Comparison of ENCODE assay signal across 8 mouse cellular contexts in genomic region chrX:60892098-60892800, GRCm38 (mm10). TPM values are rescaled to one million over a fixed set of nuclear protein-coding genes. Genes with fewer than 3 reads are reported as not detected.
DNase-seq lines count a peak whose midpoint lies in the region; ATAC-seq and TF ChIP-seq lines count a peak whose summit lies in the region.

No protein-coding gene starts in this region.

- H3K36me3 ChIP-seq in embryonic facial prominence, embryonic 15.5 days: no peaks in the 10 kb centered on the region
- H3K36me3 ChIP-seq in neural tube, embryonic 11.5 days (ENCODE audit: control insufficient read depth, insufficient read depth, low read length): no peaks in the 10 kb centered on the region
- no peaks in the 10 kb centered on the region for H3K36me3 ChIP-seq in thymus, adult 2 months (ENCODE audit: control insufficient read depth, insufficient read depth, low read length)

- TF ChIP-seq CTCF in lung, adult 2 months (IDR thresholded peaks at IDR 0.05; ENCODE audit: insufficient read depth, low read length): no peak
- TF ChIP-seq CTCF in thymus, adult 2 months (IDR thresholded peaks at IDR 0.05; ENCODE audit: borderline replicate concordance, control insufficient read depth, extremely low read depth, insufficient read depth, low read length, poor library complexity): no peak

- no peak overlapping the region for H3K27ac ChIP-seq in embryonic facial prominence, embryonic 15.5 days (replicated peaks)
- no peak overlapping the region for H3K27ac ChIP-seq in neural tube, embryonic 11.5 days (ENCODE audit: low read depth, low read length)
- no peak overlapping the region for H3K27ac ChIP-seq in thymus, adult 2 months (ENCODE audit: control insufficient read depth, insufficient read depth, low read length)

- H3K4me2 ChIP-seq in embryonic facial prominence, embryonic 15.5 days (replicated peaks): peak overlapping the region; percentile 70
- peak overlapping the region; percentile 52 for H3K4me2 ChIP-seq in neural tube, embryonic 11.5 days (ENCODE audit: low read depth)

- H3K4me1 ChIP-seq in lung, adult 2 months (ENCODE audit: control insufficient read depth, insufficient read depth, low read length): no peaks in the 10 kb centered on the region
- H3K4me1 ChIP-seq in embryonic facial prominence, embryonic 15.5 days: peaks cover 20% of the 10 kb centered on the region
- H3K4me1 ChIP-seq in neural tube, embryonic 11.5 days (ENCODE audit: control insufficient read depth, insufficient read depth, low read length): peaks cover 2% of the 10 kb centered on the region; the same call in 1 of the 2 replicates
- 0 out of 2 replicates have a peak, but pooled peaks cover 2% of the 10 kb centered on the region for H3K4me1 ChIP-seq in thymus, adult 2 months (replicated peaks; ENCODE audit: control insufficient read depth, insufficient read depth, low read length)

- 43% methylated on average over 99 of the region's 102 CpGs for WGBS in lung, adult 2 months
- 19% methylated on average over 58 of the region's 102 CpGs for WGBS in embryonic facial prominence, embryonic 15.5 days
- WGBS in neural tube, embryonic 11.5 days: 26% methylated on average over 49 of the region's 102 CpGs
- 2% methylated on average over 83 of the region's 102 CpGs for WGBS in thymus, adult 2 months

- no peak for ATAC-seq in embryonic facial prominence, embryonic 15.5 days (ENCODE audit: insufficient number of reproducible peaks, low FRiP score, low TSS enrichment, low read depth)
- no peak for ATAC-seq in neural tube, embryonic 11.5 days (ENCODE audit: insufficient read depth, low FRiP score, low TSS enrichment)

- H3K4me3 ChIP-seq in lung, adult 2 months (replicated peaks; ENCODE audit: extremely low read depth, low read depth, low read length): peak overlapping the region; percentile 34
- peak overlapping the region; percentile 44 for H3K4me3 ChIP-seq in embryonic facial prominence, embryonic 15.5 days (replicated peaks)
- H3K4me3 ChIP-seq in neural tube, embryonic 11.5 days (ENCODE audit: low read depth, low read length): peak overlapping the region; percentile 58
- no peak overlapping the region for H3K4me3 ChIP-seq in thymus, adult 2 months (ENCODE audit: control insufficient read depth, insufficient read depth, low read length)

- no peak for TF ChIP-seq POLR2A in lung, adult 2 months (IDR thresholded peaks at IDR 0.05; ENCODE audit: borderline replicate concordance, extremely low read depth, low read depth, low read length)
- no peak for TF ChIP-seq POLR2A in thymus, adult 2 months (IDR thresholded peaks at IDR 0.05; ENCODE audit: control insufficient read depth, extremely low read depth, insufficient read depth, low read length, poor library complexity)

- H3K9ac ChIP-seq in embryonic facial prominence, embryonic 15.5 days: no peak overlapping the region
- peak overlapping the region; percentile 65 for H3K9ac ChIP-seq in neural tube, embryonic 11.5 days (ENCODE audit: low read length)

- peaks cover 78% of the 10 kb centered on the region for H3K27me3 ChIP-seq in embryonic facial prominence, embryonic 15.5 days
- peaks cover 10% of the 10 kb centered on the region; the same call in 1 of the 2 replicates for H3K27me3 ChIP-seq in neural tube, embryonic 11.5 days (ENCODE audit: control insufficient read depth, insufficient read depth, low read length)
- no peaks in the 10 kb centered on the region for H3K27me3 ChIP-seq in thymus, adult 2 months (ENCODE audit: control insufficient read depth, insufficient read depth, low read length)

- H3K9me3 ChIP-seq in embryonic facial prominence, embryonic 15.5 days (replicated peaks): no peaks in the 10 kb centered on the region
- no peaks in the 10 kb centered on the region for H3K9me3 ChIP-seq in neural tube, embryonic 11.5 days (ENCODE audit: control insufficient read depth, low read length)

- DNase-seq in adrenal gland, adult 2 months: peak; percentile 25
- no peak for DNase-seq in adrenal gland, adult 18-20 months (ENCODE audit: low spot score in 2 of 2)
- DNase-seq in lung, adult 2 months: no peak
- no peak for DNase-seq in lung, postnatal 4 days
- DNase-seq in kidney, postnatal 4 days: peak; percentile 10 to 43
- DNase-seq in neural tube, embryonic 11.5 days (ENCODE audit: low spot score): peak; percentile 46
- no peak for DNase-seq in thymus, adult 2 months

RNA-seq across cellular contexts. Expression of gene Sox3, which starts 1.0 kb away (rescaled TPM):
- total RNA-seq in adrenal gland, adult 2 months (2021): not detected
- polyA plus RNA-seq in adrenal gland, adult 2 months (2012; rRNA removed): 0.09 and 0.15 TPM in 2 replicates
- total RNA-seq in adrenal gland, adult 18-20 months (2021): not detected
- not detected in 2 replicates for polyA plus RNA-seq in lung, adult 2 months (2012; rRNA removed)
- polyA plus RNA-seq in embryonic facial prominence, embryonic 15.5 days (2015; fragmentation: Nextera tagmentation; extraction: Ambion mirVana): 0.11 TPM in 1 of 2 replicates, not detected in the other
- 9.4 and 11.0 TPM in 2 replicates for polyA plus RNA-seq in neural tube, embryonic 11.5 days (2014; fragmentation: Nextera tagmentation; extraction: Ambion mirVana)
- 0.09 and 0.17 TPM in 2 replicates for polyA plus RNA-seq in thymus, adult 2 months (2012; rRNA removed)

Comparison
In these comparisons a context has a peak if more than half of its experiments do, and no peak if none do; other contexts are left out.
1. DNase-seq: peak in adrenal gland, adult 2 months (single experiment), kidney, postnatal 4 days (2 of 2) and neural tube, embryonic 11.5 days (single experiment); none in adrenal gland, adult 18-20 months (0 of 2), lung, adult 2 months (single experiment), lung, postnatal 4 days (0 of 2) and thymus, adult 2 months (single experiment).